Mouse (Mus musculus): ENCODE measurements around the gene Tmed3. TPM values are rescaled to one million over a fixed set of nuclear protein-coding genes. Genes with fewer than 3 reads are reported as not detected.

Gene Tmed3
- total RNA-seq (2023), result 10 to 100 TPM; 80.7 to 85.9 TPM

GRCm38 (mm10) chr9:89704265-89705196, at the start of gene Tmed3:
Tmed3 (minus strand) TSS chr9:89705068.

GRCm38 (mm10) chr9:89738295-89738694, 33.4 kb upstream of the Tmed3 start, which contains the start of gene Ankrd34c:
Ankrd34c (minus strand) TSS chr9:89738475.

Other genes starting within 250 kb of the Tmed3 start
- not detected for gene Minar1, start 81.9 kb downstream of the Tmed3 start, total RNA-seq (2023)
- not detected for gene Ankrd34c, start 33.4 kb upstream of the Tmed3 start, total RNA-seq (2023)
- not detected for gene Rasgrf1, start 204.8 kb upstream of the Tmed3 start, total RNA-seq (2023)

Measured in neutrophil, adult 59 days (primary cell).